Mouse (Mus musculus): ENCODE results near the gene Gpr174.
"Not testable (repeated sequence)": the region's sequence is repeated elsewhere in the genome, so short reads cannot be mapped to it uniquely, and the experiment has no call there.

Gpr174 gene

GRCm38 (mm10) chrX:107255486-107256227, at the start of gene Gpr174:
Gene Gpr174, plus strand, starts transcription at chrX:107255878.
- no peak for DNase-seq

- DNase-seq, result no peak
Observed at GRCm38 (mm10) chrX:107217577-107218090, 38.0 kb upstream of the Gpr174 start.

GRCm38 (mm10) chrX:107224846-107225245, 30.8 kb upstream of the Gpr174 start:
- no peak for DNase-seq

GRCm38 (mm10) chrX:107231214-107231613, 24.5 kb upstream of the Gpr174 start:
- DNase-seq, result no peak

GRCm38 (mm10) chrX:107234655-107235054, 21.0 kb upstream of the Gpr174 start:
- no peak for DNase-seq

GRCm38 (mm10) chrX:107236461-107236860, 19.2 kb upstream of the Gpr174 start:
- DNase-seq, result no peak

- DNase-seq, result no peak
Observed at GRCm38 (mm10) chrX:107250390-107250789, 5.3 kb upstream of the Gpr174 start.

- no peak for DNase-seq
Observed at GRCm38 (mm10) chrX:107264619-107265018, 8.9 kb downstream of the Gpr174 start.

GRCm38 (mm10) chrX:107277606-107278005, 21.9 kb downstream of the Gpr174 start:
- DNase-seq, result no peak

- DNase-seq, result no peak
Observed at GRCm38 (mm10) chrX:107284211-107284610, 28.5 kb downstream of the Gpr174 start.

GRCm38 (mm10) chrX:107297861-107298260, 42.2 kb downstream of the Gpr174 start:
- not testable (repeated sequence) for DNase-seq

- no peak for DNase-seq
Observed at GRCm38 (mm10) chrX:107298761-107299160, 43.1 kb downstream of the Gpr174 start.

- no peak for DNase-seq
Observed at GRCm38 (mm10) chrX:107306492-107306891, 50.8 kb downstream of the Gpr174 start.

GRCm38 (mm10) chrX:107312533-107312932, 56.9 kb downstream of the Gpr174 start:
- DNase-seq, result no peak

GRCm38 (mm10) chrX:107325697-107326381, 70.2 kb downstream of the Gpr174 start:
- DNase-seq, result no peak

- DNase-seq, result no peak
Observed at GRCm38 (mm10) chrX:107329849-107330248, 74.2 kb downstream of the Gpr174 start.

GRCm38 (mm10) chrX:107336609-107337008, 80.9 kb downstream of the Gpr174 start:
- no peak for DNase-seq

- no peak for DNase-seq
Observed at GRCm38 (mm10) chrX:107341980-107342379, 86.3 kb downstream of the Gpr174 start.
